Mouse (Mus musculus): Measurements from ENCODE around the gene Mapk3.

DNA sequence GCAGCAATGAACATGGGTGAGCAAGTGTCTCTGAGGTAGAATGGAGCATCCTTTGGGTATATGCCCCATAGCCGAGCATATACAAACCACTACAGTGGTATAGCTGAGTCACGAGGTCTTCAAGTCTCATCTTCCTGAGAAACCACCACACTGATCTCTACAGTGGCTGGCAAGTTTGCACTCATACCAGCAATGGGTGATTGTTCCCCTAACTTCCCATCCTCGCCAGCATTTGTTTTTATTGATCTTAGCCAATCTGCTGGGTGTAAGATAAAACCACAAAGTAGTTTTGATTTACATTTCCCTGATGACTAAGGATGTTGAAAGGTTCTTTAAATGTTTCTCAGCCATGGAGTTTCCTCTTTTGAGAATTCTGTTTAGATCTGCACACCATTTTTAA lies 34.3 kb upstream of the Mapk3 start:
- no peak for TF ChIP-seq CTCF (IDR thresholded peaks at IDR 0.05; ENCODE audit: control insufficient read depth, insufficient read depth, insufficient replicate concordance, low read depth, low read length)
- TF ChIP-seq POLR2A (IDR thresholded peaks at IDR 0.05; ENCODE audit: control insufficient read depth, low read depth, low read length): no peak

All from testis, adult 2 months (tissue).